Mouse (Mus musculus): ENCODE measurements around the gene Rab44. TPM values are rescaled to one million over a fixed set of nuclear protein-coding genes. Genes with fewer than 3 reads are reported as not detected.
A peak's percentile ranks its signal among the peaks of the same experiment; 100 is the strongest.

The Rab44 gene
- polyA plus RNA-seq, 1 experiment from 2014 or later: 0.26 TPM

DNA sequence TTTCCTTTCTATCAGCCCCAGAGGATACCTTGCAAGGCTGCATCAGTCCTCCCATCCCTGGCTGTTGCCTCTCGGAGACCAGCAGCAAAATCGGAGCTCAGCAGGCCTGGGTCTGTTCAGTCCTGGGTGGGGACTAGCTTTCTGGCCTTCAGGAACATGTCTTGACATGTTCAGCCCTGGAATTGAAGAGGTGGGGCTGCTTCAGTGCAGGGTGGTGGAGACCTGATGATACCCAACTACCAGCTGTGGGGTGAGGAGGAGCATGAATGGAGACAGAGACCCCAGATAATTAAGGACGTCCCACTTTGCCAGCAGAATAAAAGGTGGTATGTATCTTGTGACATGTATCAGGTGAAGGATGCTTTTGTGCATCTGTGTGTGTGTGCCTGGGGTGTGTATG is 23.2 kb upstream of the Rab44 start, which contains the start of gene Cdkn1a:
Gene Cdkn1a (plus strand): TSS at position 201 of the 400 bp plus-strand sequence.
- H3K9ac ChIP-seq (replicated peaks; ENCODE audit: low read length): no peak within 1 kb of the TSS
- H3K4me2 ChIP-seq (replicated peaks; ENCODE audit: low read depth, low read length): no peak within 1 kb of the TSS
- H3K36me3 ChIP-seq (ENCODE audit: insufficient read depth, low read length): no peaks in the 10 kb centered on the region
- no peak for ATAC-seq (ENCODE audit: low FRiP score, low TSS enrichment)
- H3K4me1 ChIP-seq (ENCODE audit: insufficient read depth, low read length): peaks cover 20% of the 10 kb centered on the region
- H3K27ac ChIP-seq (ENCODE audit: low read length): no peak within 1 kb of the TSS
- no peak within 1 kb of the TSS for H3K4me3 ChIP-seq (ENCODE audit: low read length)
- 86% methylated on average over 3 of the region's 3 CpGs for WGBS
- H3K27me3 ChIP-seq (ENCODE audit: insufficient read depth, low read length): peaks cover 18% of the 10 kb centered on the region; the same call in 1 of the 2 replicates
- H3K9me3 ChIP-seq (ENCODE audit: low read length): no peaks in the 10 kb centered on the region

DNA sequence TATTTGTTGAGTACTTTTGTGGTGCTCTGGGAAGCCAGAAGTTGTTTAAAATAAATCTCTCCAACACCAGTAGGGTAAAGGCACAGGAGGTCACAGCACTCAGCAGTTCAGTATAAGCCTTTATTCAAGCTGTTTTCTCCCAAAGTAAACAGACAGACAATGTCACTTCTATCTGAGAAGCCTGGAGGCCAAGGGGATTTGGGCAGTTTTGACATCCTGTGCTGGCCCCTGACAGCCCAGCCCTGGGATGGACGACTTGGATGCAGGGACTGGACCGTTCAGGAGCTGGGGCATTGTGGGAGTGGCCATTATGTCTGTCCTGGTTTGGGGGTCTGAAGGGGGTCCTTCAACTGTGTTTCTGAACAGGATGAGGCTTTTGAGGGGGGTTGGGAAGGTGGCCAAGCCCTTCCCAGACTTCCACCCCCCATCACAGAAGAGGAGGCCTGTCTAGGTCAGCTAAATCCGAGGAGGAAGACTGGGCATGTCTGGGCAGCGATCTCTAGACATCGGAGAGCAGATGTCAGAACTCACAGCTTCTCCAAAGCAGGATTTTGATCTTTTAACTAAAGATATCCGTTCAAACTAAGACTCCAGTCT is 22.5 kb upstream of the Rab44 start:
- no peak overlapping the region for H3K27ac ChIP-seq (ENCODE audit: low read length)
- peaks cover 18% of the 10 kb centered on the region; the same call in 1 of the 2 replicates for H3K27me3 ChIP-seq (ENCODE audit: insufficient read depth, low read length)
- H3K4me1 ChIP-seq (ENCODE audit: insufficient read depth, low read length): peaks cover 20% of the 10 kb centered on the region
- H3K9ac ChIP-seq (replicated peaks; ENCODE audit: low read length): no peak overlapping the region
- no peak for ATAC-seq (ENCODE audit: low FRiP score, low TSS enrichment)
- no peak overlapping the region for H3K4me3 ChIP-seq (ENCODE audit: low read length)
- no peak overlapping the region for H3K4me2 ChIP-seq (replicated peaks; ENCODE audit: low read depth, low read length)
- WGBS: 33% methylated on average over 6 of the region's 6 CpGs
- no peaks in the 10 kb centered on the region for H3K9me3 ChIP-seq (ENCODE audit: low read length)
- H3K36me3 ChIP-seq (ENCODE audit: insufficient read depth, low read length): no peaks in the 10 kb centered on the region

DNA sequence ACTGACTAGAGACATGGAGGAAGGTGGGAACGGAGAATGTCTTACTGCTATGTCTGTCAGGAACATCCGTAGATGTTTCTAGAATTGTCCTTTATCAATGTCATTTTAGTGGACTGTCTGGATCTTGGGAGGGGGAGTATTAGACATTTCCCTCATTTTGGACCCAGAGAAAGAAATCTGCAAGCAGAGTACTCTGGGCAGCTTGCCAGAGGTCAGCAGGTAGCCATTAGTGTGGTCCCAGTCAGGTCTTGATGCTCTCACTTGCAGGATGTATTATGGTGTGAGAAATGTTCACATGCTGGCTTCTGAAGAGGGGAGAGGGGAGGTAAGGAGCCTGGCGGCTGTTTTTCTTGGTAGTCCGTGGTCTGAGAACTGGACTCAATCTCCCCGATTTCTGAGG is 21.4 kb upstream of the Rab44 start:
- Histone ChIP-seq H3K4me3 (ENCODE audit: low read length) (no peak overlapping the region), H3K9me3 (ENCODE audit: low read length) (no peaks in the 10 kb centered on the region), H3K4me2 (replicated peaks; ENCODE audit: low read depth, low read length) (no peak overlapping the region), H3K9ac (replicated peaks; ENCODE audit: low read length) (no peak overlapping the region), H3K4me1 (ENCODE audit: insufficient read depth, low read length) (peaks cover 24% of the 10 kb centered on the region), H3K27ac (ENCODE audit: low read length) (no peak overlapping the region), H3K27me3 (ENCODE audit: insufficient read depth, low read length) (peaks cover 18% of the 10 kb centered on the region; the same call in 1 of the 2 replicates), H3K36me3 (ENCODE audit: insufficient read depth, low read length) (no peaks in the 10 kb centered on the region)
- no peak for ATAC-seq (ENCODE audit: low FRiP score, low TSS enrichment)
- 41% methylated on average over 5 of the region's 5 CpGs for WGBS

DNA sequence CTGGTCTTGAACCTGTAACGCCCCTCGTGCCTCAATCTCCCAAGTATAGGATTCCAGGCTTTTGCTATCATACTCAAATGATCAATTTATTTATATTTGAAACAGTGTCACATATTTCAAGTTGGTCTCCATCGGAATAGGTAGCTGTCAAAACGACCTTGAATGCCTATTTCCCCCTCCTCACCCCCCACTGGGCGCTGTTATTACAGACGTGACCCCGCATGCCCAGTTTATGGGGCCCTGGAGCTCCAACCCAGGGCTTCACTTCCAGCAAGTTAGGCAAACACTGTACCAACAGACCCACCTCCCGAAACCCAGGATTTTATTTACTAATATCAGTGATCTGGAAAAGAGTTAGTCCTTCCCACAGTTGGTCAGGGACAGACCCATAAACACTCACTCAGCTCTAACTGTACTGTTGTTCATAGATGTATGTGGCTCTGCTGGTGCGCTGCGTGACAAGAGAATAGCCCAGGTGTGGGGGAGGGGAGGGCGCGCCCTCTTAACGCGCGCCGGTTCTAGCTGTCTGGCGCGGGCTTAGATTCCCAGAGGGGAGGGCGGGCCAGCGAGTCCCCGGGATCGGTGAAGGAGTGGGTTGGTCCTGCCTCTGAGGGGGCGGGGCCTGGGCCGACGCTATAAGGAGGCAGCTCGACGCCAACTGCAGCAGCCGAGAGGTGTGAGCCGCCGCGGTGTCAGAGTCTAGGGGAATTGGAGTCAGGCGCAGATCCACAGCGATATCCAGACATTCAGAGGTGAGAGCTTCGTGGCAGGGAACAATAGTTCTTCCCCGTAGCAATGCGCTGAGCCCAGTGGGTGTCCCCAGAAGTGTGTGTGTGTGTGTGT is 20.6 kb upstream of the Rab44 start:
- Histone ChIP-seq H3K4me3 (ENCODE audit: low read length) (peak overlapping the region; percentile 51), H3K27ac (ENCODE audit: low read length) (no peak overlapping the region), H3K4me1 (ENCODE audit: insufficient read depth, low read length) (peaks cover 24% of the 10 kb centered on the region), H3K36me3 (ENCODE audit: insufficient read depth, low read length) (no peaks in the 10 kb centered on the region), H3K27me3 (ENCODE audit: insufficient read depth, low read length) (peaks cover 18% of the 10 kb centered on the region; the same call in 1 of the 2 replicates), H3K4me2 (replicated peaks; ENCODE audit: low read depth, low read length) (peak overlapping the region; percentile 85), H3K9me3 (ENCODE audit: low read length) (no peaks in the 10 kb centered on the region), H3K9ac (replicated peaks; ENCODE audit: low read length) (peak overlapping the region; percentile 63)
- WGBS: 7% methylated on average over 36 of the region's 36 CpGs
- ATAC-seq (ENCODE audit: low FRiP score, low TSS enrichment): peak; percentile 84

DNA sequence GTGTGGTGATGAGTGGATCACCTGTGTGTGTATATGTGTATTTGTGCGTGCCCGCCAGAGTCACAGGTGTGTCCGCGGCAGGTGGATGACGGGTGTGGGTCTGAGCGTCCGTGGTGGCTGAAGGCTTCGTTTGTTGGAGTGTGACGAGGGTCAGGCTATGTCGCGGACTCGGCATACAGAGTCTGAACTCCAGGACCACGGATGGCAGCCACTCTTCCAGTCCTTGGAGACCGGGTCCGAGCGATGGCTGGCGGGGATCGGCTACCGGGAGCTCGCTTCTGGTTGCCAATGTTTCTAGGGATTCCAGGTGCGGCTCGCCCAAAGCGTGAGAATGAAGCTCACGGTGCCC is 20.0 kb upstream of the Rab44 start:
- peaks cover 24% of the 10 kb centered on the region for H3K4me1 ChIP-seq (ENCODE audit: insufficient read depth, low read length)
- peak overlapping the region; percentile 85 for H3K4me2 ChIP-seq (replicated peaks; ENCODE audit: low read depth, low read length)
- WGBS: under 1% methylated on average over 24 of the region's 24 CpGs
- no peaks in the 10 kb centered on the region for H3K36me3 ChIP-seq (ENCODE audit: insufficient read depth, low read length)
- no peaks in the 10 kb centered on the region for H3K9me3 ChIP-seq (ENCODE audit: low read length)
- H3K9ac ChIP-seq (replicated peaks; ENCODE audit: low read length): peak overlapping the region; percentile 63
- peak overlapping the region; percentile 51 for H3K4me3 ChIP-seq (ENCODE audit: low read length)
- peaks cover 18% of the 10 kb centered on the region; the same call in 1 of the 2 replicates for H3K27me3 ChIP-seq (ENCODE audit: insufficient read depth, low read length)
- no peak overlapping the region for H3K27ac ChIP-seq (ENCODE audit: low read length)
- peak; percentile 1; the same call in 1 of the 2 replicates for ATAC-seq (ENCODE audit: low FRiP score, low TSS enrichment)

DNA sequence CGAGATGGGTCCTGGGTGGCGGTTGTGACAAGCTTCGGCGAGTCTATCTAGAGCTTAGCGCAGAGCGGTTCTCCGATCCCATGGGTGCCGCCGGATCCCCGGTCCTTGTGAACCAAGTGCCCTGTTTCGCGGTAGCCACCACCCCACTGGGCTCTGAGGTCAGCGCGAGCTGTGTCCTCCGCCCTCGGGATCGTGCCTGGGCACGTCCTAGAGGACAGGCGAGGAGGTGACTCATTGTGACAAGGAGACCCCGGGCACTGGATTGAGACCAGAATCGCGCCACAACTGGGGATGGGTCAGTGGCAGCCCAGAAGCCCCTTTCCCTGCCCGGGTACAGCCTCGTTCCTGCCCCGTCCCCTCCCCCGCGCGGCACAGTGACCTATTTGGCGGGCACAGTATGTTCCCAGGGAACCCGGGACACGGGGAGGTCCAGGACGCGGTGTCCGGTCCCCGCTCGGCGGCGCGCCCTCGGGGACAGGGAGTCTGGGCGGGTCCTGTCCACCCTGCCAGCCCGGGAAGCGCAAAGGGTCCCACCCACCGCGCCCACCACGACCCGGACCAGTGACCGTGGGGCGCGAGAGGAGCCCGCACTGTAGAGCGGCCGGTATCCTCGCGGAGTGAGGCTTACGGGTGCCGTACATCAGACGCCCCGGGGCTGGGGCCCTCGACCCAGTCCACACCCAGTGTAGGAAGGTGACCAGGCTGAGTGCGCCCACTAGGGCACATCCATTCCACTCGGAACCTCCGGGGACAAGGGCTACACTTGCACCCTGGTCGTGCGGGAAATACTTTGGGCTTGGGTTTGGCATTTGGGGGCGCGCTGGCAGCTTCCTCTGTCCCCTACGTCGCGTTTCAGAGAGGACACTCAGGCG is 19.4 kb upstream of the Rab44 start:
- Histone ChIP-seq H3K4me2 (replicated peaks; ENCODE audit: low read depth, low read length) (peak overlapping the region; percentile 85), H3K4me1 (ENCODE audit: insufficient read depth, low read length) (peaks cover 24% of the 10 kb centered on the region), H3K9me3 (ENCODE audit: low read length) (no peaks in the 10 kb centered on the region), H3K9ac (replicated peaks; ENCODE audit: low read length) (peak overlapping the region; percentile 63), H3K27ac (ENCODE audit: low read length) (0 out of 2 replicates have a peak overlapping the region, but pooled peaks have one; percentile 29), H3K36me3 (ENCODE audit: insufficient read depth, low read length) (no peaks in the 10 kb centered on the region), H3K4me3 (ENCODE audit: low read length) (peak overlapping the region; percentile 51), H3K27me3 (ENCODE audit: insufficient read depth, low read length) (peaks cover 18% of the 10 kb centered on the region; the same call in 1 of the 2 replicates)
- ATAC-seq (ENCODE audit: low FRiP score, low TSS enrichment): peak; percentile 52
- under 1% methylated on average over 71 of the region's 71 CpGs for WGBS

DNA sequence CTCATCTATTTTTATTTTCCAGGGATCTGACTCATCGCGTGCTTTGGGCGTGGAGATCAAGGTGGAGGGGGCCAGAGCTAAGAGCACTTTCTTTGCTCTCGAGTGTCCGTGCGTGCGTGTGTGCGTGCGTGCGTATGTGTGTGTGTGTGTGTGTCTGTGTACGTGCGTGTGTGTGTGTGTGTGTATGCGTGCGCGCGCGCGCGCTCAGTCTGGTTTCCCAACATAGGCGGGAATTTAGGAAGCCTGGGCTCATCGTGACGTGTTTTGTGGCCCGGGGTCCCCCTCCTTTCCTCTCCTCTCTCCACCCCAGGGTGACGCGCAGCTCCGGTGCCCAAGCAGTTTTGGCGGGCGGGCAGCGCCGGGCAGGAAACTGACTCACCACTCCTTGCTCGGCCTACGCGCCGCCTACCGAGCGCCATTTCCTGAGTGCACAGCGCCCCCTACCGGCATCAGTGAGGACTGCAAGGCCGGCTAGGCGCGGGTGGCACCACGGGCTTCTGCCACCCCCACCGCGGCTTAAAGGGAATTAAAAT is 18.7 kb upstream of the Rab44 start:
- H3K4me1 ChIP-seq (ENCODE audit: insufficient read depth, low read length): peaks cover 24% of the 10 kb centered on the region
- peak overlapping the region; percentile 63 for H3K9ac ChIP-seq (replicated peaks; ENCODE audit: low read length)
- H3K36me3 ChIP-seq (ENCODE audit: insufficient read depth, low read length): no peaks in the 10 kb centered on the region
- H3K27ac ChIP-seq (ENCODE audit: low read length): 0 out of 2 replicates have a peak overlapping the region, but pooled peaks have one; percentile 29
- WGBS: under 1% methylated on average over 44 of the region's 44 CpGs
- peak; percentile 82 for ATAC-seq (ENCODE audit: low FRiP score, low TSS enrichment)
- peak overlapping the region; percentile 85 for H3K4me2 ChIP-seq (replicated peaks; ENCODE audit: low read depth, low read length)
- peak overlapping the region; percentile 51 for H3K4me3 ChIP-seq (ENCODE audit: low read length)
- H3K27me3 ChIP-seq (ENCODE audit: insufficient read depth, low read length): peaks cover 18% of the 10 kb centered on the region; the same call in 1 of the 2 replicates
- H3K9me3 ChIP-seq (ENCODE audit: low read length): no peaks in the 10 kb centered on the region

DNA sequence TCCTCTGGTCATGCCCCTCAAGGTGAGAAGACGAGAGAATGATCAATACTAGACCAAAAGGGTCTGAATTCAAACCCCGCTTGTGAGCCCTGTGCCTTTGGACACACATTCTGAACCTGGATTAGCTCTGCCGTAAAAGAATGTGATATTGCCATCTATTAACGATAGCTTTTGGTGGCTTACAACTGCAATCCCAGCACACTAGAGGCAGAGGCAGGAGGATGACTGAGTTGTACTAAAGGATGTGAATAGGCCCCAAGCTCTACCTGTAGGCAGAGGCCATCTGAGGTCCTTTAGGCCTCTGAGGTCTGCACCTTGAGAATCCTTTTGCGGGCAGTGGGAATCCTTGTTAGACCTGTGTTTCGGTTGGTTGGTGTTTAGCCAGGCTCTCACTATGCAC is 17.7 kb upstream of the Rab44 start:
- H3K9me3 ChIP-seq (ENCODE audit: low read length): no peaks in the 10 kb centered on the region
- no peak for ATAC-seq (ENCODE audit: low FRiP score, low TSS enrichment)
- H3K9ac ChIP-seq (replicated peaks; ENCODE audit: low read length): no peak overlapping the region
- H3K4me1 ChIP-seq (ENCODE audit: insufficient read depth, low read length): peaks cover 24% of the 10 kb centered on the region
- 90% methylated on average over 6 of the region's 6 CpGs for WGBS
- peak overlapping the region; percentile 85; the same call in 1 of the 2 replicates for H3K4me2 ChIP-seq (replicated peaks; ENCODE audit: low read depth, low read length)
- no peak overlapping the region for H3K27ac ChIP-seq (ENCODE audit: low read length)
- no peaks in the 10 kb centered on the region for H3K36me3 ChIP-seq (ENCODE audit: insufficient read depth, low read length)
- no peak overlapping the region for H3K4me3 ChIP-seq (ENCODE audit: low read length)
- peaks cover 18% of the 10 kb centered on the region; the same call in 1 of the 2 replicates for H3K27me3 ChIP-seq (ENCODE audit: insufficient read depth, low read length)

DNA sequence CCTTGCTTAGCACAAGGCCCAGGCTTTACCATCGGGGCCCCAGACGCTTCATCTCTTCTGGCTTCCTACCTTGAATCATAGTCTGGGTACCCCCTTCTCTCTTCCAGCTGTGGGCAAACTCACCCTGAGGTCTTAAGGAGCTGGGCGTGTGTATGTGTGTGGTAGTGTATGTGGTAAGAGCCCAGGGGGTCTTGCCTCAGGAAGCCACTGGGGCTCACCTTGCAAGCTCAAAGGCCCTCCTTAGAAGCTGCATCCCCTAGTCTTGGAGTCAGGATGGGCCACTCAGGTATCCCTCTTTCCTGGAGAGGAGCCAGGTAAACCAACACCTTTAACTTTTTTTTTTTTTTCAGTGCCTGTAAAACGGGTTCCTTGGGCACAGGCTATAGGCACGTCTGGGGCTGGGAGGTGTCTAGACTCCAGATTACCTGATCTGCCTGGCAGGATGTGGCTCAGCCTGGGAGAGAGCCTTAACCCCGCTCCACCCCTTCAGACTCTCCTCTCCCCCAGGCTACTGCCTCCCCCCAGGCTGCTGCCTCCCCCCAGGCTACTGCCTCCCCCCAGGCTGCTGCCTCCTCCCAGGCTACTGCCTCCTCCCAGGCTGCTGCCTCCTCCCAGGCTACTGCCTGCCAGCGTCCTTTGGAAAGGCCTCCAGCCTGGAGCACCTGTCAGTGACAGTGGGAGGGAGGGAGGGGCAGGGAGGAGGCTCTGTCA is 16.9 kb upstream of the Rab44 start:
- Histone ChIP-seq H3K4me1 (ENCODE audit: insufficient read depth, low read length) (peaks cover 24% of the 10 kb centered on the region), H3K36me3 (ENCODE audit: insufficient read depth, low read length) (no peaks in the 10 kb centered on the region), H3K4me2 (replicated peaks; ENCODE audit: low read depth, low read length) (no peak overlapping the region), H3K27me3 (ENCODE audit: insufficient read depth, low read length) (peaks cover 17% of the 10 kb centered on the region; the same call in 1 of the 2 replicates), H3K27ac (ENCODE audit: low read length) (no peak overlapping the region), H3K9me3 (ENCODE audit: low read length) (no peaks in the 10 kb centered on the region), H3K9ac (replicated peaks; ENCODE audit: low read length) (no peak overlapping the region), H3K4me3 (ENCODE audit: low read length) (no peak overlapping the region)
- ATAC-seq (ENCODE audit: low FRiP score, low TSS enrichment): no peak
- WGBS: 67% methylated on average over 7 of the region's 7 CpGs
